Mouse (Mus musculus): ENCODE results near the gene Grin2c. TPM values are rescaled to one million over a fixed set of nuclear protein-coding genes. Genes with fewer than 3 reads are reported as not detected.
A peak's percentile ranks its signal among the peaks of the same experiment; 100 is the strongest.

The Grin2c gene
- polyA plus RNA-seq, 1 experiment from 2014 or later = 0.18 TPM

GRCm38 (mm10) chr11:115278176-115278575 lies 11.1 kb upstream of the Grin2c start:
- 79% methylated on average over 6 of the region's 6 CpGs for WGBS
- H3K4me3 ChIP-seq = peak overlapping the region; percentile 79
- H3K4me1 ChIP-seq (replicated peaks) = peaks cover 41% of the 10 kb centered on the region
- H3K27me3 ChIP-seq (ENCODE audit: insufficient read depth, poor library complexity, severe bottlenecking) = no peaks in the 10 kb centered on the region
- no peak overlapping the region for H3K27ac ChIP-seq
- DNase-seq (ENCODE audit: low spot score) = no peak
- H3K36me3 ChIP-seq = no peaks in the 10 kb centered on the region
- H3K9me3 ChIP-seq = no peaks in the 10 kb centered on the region

DNA sequence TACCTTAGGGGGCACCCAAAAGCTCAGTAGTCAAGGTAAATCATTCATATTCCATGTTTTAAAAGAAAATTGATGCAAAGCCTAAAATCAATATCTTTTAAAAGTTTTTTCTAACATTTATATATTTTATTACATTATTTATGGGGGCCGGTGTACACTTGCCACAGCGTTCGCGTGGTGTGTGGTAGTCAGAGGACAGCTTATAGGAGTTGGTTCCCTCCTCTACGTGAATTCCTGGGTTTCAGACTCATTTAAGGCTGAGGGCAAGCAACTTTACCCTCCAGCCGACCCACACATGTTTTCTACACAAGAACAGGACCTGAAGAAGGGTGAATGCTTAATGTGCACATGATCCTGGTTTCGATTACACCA lies 10.5 kb upstream of the Grin2c start:
- no peaks in the 10 kb centered on the region for H3K9me3 ChIP-seq
- 24% methylated on average over 7 of the region's 7 CpGs for whole genome bisulfite sequencing
- peaks cover 43% of the 10 kb centered on the region for H3K4me1 ChIP-seq (replicated peaks)
- peak overlapping the region; percentile 79 for H3K4me3 ChIP-seq
- no peak for DNase-seq (ENCODE audit: low spot score)
- no peaks in the 10 kb centered on the region for H3K36me3 ChIP-seq
- H3K27me3 ChIP-seq (ENCODE audit: insufficient read depth, poor library complexity, severe bottlenecking) = no peaks in the 10 kb centered on the region
- H3K27ac ChIP-seq = peak overlapping the region; percentile 94

DNA sequence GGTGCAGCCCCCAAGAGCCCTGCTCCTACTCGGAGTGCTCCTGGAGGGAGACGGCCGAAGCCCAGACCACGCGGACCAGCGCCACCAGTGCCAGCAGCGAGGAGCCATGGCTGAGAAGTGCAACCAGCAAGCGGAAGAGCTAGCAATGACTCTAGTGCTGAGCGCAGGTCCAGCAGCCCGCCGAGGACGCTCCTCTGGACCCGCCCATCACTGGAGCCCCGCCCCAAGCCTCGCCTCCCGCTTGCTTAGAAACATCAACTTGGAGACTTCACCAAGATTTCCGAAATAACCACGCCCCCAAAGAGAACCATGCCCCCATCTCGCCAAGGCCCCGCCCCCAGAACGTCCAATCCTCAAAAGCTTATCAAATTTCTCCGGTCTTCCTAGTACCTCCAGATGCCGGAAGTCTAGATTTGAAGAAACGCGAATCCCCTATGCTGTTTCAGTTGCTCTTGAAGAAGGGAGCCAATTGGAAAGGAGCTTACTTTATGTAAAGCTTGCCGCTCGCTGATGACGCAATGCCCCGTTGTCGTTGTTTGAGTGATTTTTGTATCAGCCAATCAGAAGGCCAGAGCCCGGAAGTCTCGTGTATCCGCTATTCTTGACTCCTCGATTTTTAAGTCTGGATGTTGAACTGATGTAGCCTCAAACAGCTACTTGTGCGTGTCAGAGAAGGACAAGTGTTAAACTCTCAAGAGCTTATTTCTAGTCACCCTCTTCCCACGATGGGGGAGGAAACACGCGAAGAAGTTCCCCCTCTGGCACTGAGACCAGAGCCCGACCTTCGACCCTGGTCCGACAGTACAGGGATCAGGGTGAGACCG lies 9.9 kb upstream of the Grin2c start, which contains the start of gene Fdxr:
Fdxr (minus strand) TSS at position 271 of the 824 bp plus-strand sequence.
- H3K27ac ChIP-seq = peak within 1 kb of the TSS; percentile 94
- H3K36me3 ChIP-seq = 0 out of 2 replicates have a peak, but pooled peaks cover 3% of the 10 kb centered on the region
- peak; percentile 99 for DNase-seq (ENCODE audit: low spot score)
- peaks cover 43% of the 10 kb centered on the region for H3K4me1 ChIP-seq (replicated peaks)
- under 1% methylated on average over 42 of the region's 42 CpGs for WGBS
- peak within 1 kb of the TSS; percentile 79 for H3K4me3 ChIP-seq
- H3K9me3 ChIP-seq = no peaks in the 10 kb centered on the region
- H3K27me3 ChIP-seq (ENCODE audit: insufficient read depth, poor library complexity, severe bottlenecking) = no peaks in the 10 kb centered on the region

GRCm38 (mm10) chr11:115275954-115276353 lies 8.9 kb upstream of the Grin2c start:
- Histone ChIP-seq H3K4me3 (peak overlapping the region; percentile 79), H3K27me3 (ENCODE audit: insufficient read depth, poor library complexity, severe bottlenecking) (no peaks in the 10 kb centered on the region), H3K4me1 (replicated peaks) (peaks cover 50% of the 10 kb centered on the region), H3K9me3 (no peaks in the 10 kb centered on the region), H3K27ac (peak overlapping the region; percentile 94; the same call in 1 of the 2 replicates), H3K36me3 (0 out of 2 replicates have a peak, but pooled peaks cover 9% of the 10 kb centered on the region)
- DNase-seq (ENCODE audit: low spot score) = no peak
- 61% methylated on average over 3 of the region's 3 CpGs for WGBS

GRCm38 (mm10) chr11:115275509-115275908 lies 8.5 kb upstream of the Grin2c start:
- WGBS = 89% methylated on average over 6 of the region's 6 CpGs
- DNase-seq (ENCODE audit: low spot score) = no peak
- H3K27me3 ChIP-seq (ENCODE audit: insufficient read depth, poor library complexity, severe bottlenecking) = no peaks in the 10 kb centered on the region
- peak overlapping the region; percentile 79; the same call in 1 of the 2 replicates for H3K4me3 ChIP-seq
- H3K4me1 ChIP-seq (replicated peaks) = peaks cover 50% of the 10 kb centered on the region
- no peak overlapping the region for H3K27ac ChIP-seq
- 0 out of 2 replicates have a peak, but pooled peaks cover 9% of the 10 kb centered on the region for H3K36me3 ChIP-seq
- no peaks in the 10 kb centered on the region for H3K9me3 ChIP-seq

DNA sequence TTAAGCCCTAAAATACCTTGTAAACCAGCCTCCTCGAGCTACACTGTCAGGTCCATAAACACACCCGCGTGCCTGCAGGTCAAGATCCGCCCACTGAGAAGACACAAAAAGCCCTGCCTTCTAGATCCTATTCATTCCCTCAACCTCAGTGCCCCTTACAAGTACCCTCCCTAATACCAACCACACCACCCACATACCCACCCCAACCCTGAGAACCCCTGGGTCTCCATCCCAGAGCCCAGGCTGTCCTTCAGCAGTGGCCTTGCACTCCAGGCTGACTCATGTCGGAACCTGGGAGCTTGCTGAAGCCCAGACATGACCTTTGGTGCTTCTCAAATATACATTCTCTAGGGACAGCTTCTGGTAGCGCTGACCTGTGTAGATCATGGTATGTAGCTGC lies 7.7 kb upstream of the Grin2c start:
- H3K4me3 ChIP-seq = no peak overlapping the region
- WGBS = 89% methylated on average over 6 of the region's 6 CpGs
- peaks cover 6% of the 10 kb centered on the region for H3K27me3 ChIP-seq (ENCODE audit: insufficient read depth, poor library complexity, severe bottlenecking)
- peaks cover 56% of the 10 kb centered on the region for H3K4me1 ChIP-seq (replicated peaks)
- no peak for DNase-seq (ENCODE audit: low spot score)
- 0 out of 2 replicates have a peak, but pooled peaks cover 9% of the 10 kb centered on the region for H3K36me3 ChIP-seq
- no peaks in the 10 kb centered on the region for H3K9me3 ChIP-seq
- no peak overlapping the region for H3K27ac ChIP-seq

DNA sequence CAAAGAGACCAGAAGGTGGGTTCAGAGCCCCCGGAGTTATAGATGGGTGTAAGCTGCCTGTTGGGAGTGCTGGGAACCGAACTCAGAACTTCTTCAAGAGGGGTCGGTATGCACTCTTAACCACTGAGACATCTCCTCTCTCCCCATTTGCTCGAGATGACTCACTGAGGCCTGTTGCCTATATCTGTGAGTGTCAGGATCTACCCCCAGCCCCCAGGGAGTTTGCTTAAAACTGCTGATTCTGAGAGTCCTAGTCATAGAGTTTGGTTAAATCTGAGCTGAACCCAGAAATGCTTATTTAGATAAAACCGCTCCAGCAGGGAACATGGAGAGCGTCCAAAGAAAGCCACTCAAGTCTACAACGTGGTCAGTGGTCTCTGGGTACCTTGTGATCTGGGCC lies 7.1 kb upstream of the Grin2c start:
- H3K27ac ChIP-seq = no peak overlapping the region
- DNase-seq (ENCODE audit: low spot score) = no peak
- peaks cover 59% of the 10 kb centered on the region for H3K4me1 ChIP-seq (replicated peaks)
- WGBS = 84% methylated on average over 7 of the region's 7 CpGs
- peaks cover 14% of the 10 kb centered on the region for H3K36me3 ChIP-seq
- H3K27me3 ChIP-seq (ENCODE audit: insufficient read depth, poor library complexity, severe bottlenecking) = peaks cover 11% of the 10 kb centered on the region
- no peaks in the 10 kb centered on the region for H3K9me3 ChIP-seq
- H3K4me3 ChIP-seq = no peak overlapping the region

DNA sequence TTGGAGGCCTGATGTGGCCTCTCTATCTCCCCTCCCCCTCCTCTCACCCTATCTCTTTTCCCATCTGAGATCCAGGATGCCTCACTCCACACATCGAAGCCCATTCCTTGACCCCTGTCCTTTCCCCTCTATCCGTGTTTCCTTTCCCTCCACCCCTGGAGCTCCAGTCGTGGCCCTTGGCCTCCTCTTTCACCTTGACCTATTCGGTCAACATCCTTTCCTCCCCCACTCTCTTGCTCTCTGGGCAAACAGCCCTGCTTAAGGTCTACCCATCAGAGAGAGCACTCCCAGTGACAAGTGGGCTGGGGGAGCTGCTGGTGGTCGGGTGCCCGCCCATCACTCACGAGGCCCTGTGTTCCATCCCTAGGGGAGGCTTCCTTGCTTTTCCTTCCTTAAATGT lies 6.7 kb upstream of the Grin2c start:
- Histone ChIP-seq H3K4me3 (no peak overlapping the region), H3K9me3 (no peaks in the 10 kb centered on the region), H3K4me1 (replicated peaks) (peaks cover 59% of the 10 kb centered on the region), H3K27ac (no peak overlapping the region), H3K27me3 (ENCODE audit: insufficient read depth, poor library complexity, severe bottlenecking) (peaks cover 16% of the 10 kb centered on the region), H3K36me3 (peaks cover 18% of the 10 kb centered on the region)
- DNase-seq (ENCODE audit: low spot score) = no peak
- 57% methylated on average over 7 of the region's 7 CpGs for WGBS

GRCm38 (mm10) chr11:115272894-115273498 lies 6.0 kb upstream of the Grin2c start:
- H3K27me3 ChIP-seq (ENCODE audit: insufficient read depth, poor library complexity, severe bottlenecking) = peaks cover 23% of the 10 kb centered on the region
- 74% methylated on average over 10 of the region's 10 CpGs for WGBS
- DNase-seq (ENCODE audit: low spot score) = no peak
- no peak overlapping the region for H3K27ac ChIP-seq
- H3K9me3 ChIP-seq = no peaks in the 10 kb centered on the region
- H3K36me3 ChIP-seq = peaks cover 26% of the 10 kb centered on the region
- peaks cover 62% of the 10 kb centered on the region for H3K4me1 ChIP-seq (replicated peaks)
- H3K4me3 ChIP-seq = no peak overlapping the region

GRCm38 (mm10) chr11:115271481-115271880 lies 4.4 kb upstream of the Grin2c start:
- WGBS = 68% methylated on average over 10 of the region's 10 CpGs
- peaks cover 27% of the 10 kb centered on the region for H3K36me3 ChIP-seq
- no peak for DNase-seq (ENCODE audit: low spot score)
- H3K4me1 ChIP-seq (replicated peaks) = peaks cover 71% of the 10 kb centered on the region
- no peak overlapping the region for H3K4me3 ChIP-seq
- H3K9me3 ChIP-seq = no peaks in the 10 kb centered on the region
- peaks cover 38% of the 10 kb centered on the region for H3K27me3 ChIP-seq (ENCODE audit: insufficient read depth, poor library complexity, severe bottlenecking)
- no peak overlapping the region for H3K27ac ChIP-seq

- Histone ChIP-seq H3K36me3 (peaks cover 27% of the 10 kb centered on the region), H3K9me3 (no peaks in the 10 kb centered on the region), H3K27me3 (ENCODE audit: insufficient read depth, poor library complexity, severe bottlenecking) (peaks cover 43% of the 10 kb centered on the region), H3K4me1 (replicated peaks) (peaks cover 71% of the 10 kb centered on the region), H3K4me3 (no peak overlapping the region), H3K27ac (no peak overlapping the region)
- no peak for DNase-seq (ENCODE audit: low spot score)
- WGBS = 80% methylated on average over 9 of the region's 9 CpGs
Observed at GRCm38 (mm10) chr11:115271052-115271451, 4.0 kb upstream of the Grin2c start.

- Histone ChIP-seq H3K9me3 (no peaks in the 10 kb centered on the region), H3K27ac (0 out of 2 replicates have a peak overlapping the region, but pooled peaks have one; percentile 29), H3K4me3 (0 out of 2 replicates have a peak overlapping the region, but pooled peaks have one; percentile 18), H3K36me3 (peaks cover 27% of the 10 kb centered on the region), H3K27me3 (ENCODE audit: insufficient read depth, poor library complexity, severe bottlenecking) (peaks cover 50% of the 10 kb centered on the region), H3K4me1 (replicated peaks) (peaks cover 71% of the 10 kb centered on the region)
- 33% methylated on average over 19 of the region's 19 CpGs for WGBS
- DNase-seq (ENCODE audit: low spot score) = peak; percentile 86
Observed at GRCm38 (mm10) chr11:115270148-115270861, 3.3 kb upstream of the Grin2c start.
